Mouse (Mus musculus) hindbrain, embryonic 13.5 days (tissue): ENCODE measurements at regions not wholly inside any gene's neighbourhood (a gene's known extent, or its start where the extent isn't known, plus 50 kb on each side); places are given as distances from the start of the nearest gene placed in this dataset.

Experiments used
- ATAC-seq: fragments of 200-750 bp; cut with Nextera tagmentation; 2 replicates; pipeline ENCODE4 v1.8.0; 2017; ENCODE audit warnings: moderate TSS enrichment; ENCODE audit not compliant: low FRiP score
- H3K27ac ChIP-seq: fragments of 300-500 bp; sonication (generic); 2 replicates; pipeline ENCODE4 v1.5.1; 2015; ENCODE audit warnings: inconsistent platforms, mild to moderate bottlenecking, moderate library complexity
- H3K27me3 ChIP-seq: fragments of 300-500 bp; sonication (generic); 2 replicates; pipeline ENCODE4 v1.6.1; 2015; ENCODE audit warnings: mild to moderate bottlenecking, inconsistent platforms
- H3K36me3 ChIP-seq: fragments of 300-500 bp; sonication (generic); 2 replicates; pipeline ENCODE4 v1.6.1; 2015; ENCODE audit warnings: mild to moderate bottlenecking, inconsistent platforms
- H3K4me1 ChIP-seq: fragments of 300-500 bp; sonication (generic); replicated peaks from 2 replicates; pipeline ENCODE4 v1.6.1; 2015; ENCODE audit warnings: inconsistent platforms
- H3K4me2 ChIP-seq: fragments of 300-500 bp; sonication (generic); 2 replicates; pipeline ENCODE4 v1.6.1; 2015; ENCODE audit warnings: inconsistent platforms, mild to moderate bottlenecking, moderate library complexity
- H3K4me3 ChIP-seq: fragments of 300-500 bp; sonication (generic); 2 replicates; pipeline ENCODE4 v1.5.1; 2015; ENCODE audit warnings: mild to moderate bottlenecking, inconsistent platforms
- H3K9ac ChIP-seq: fragments of 300-500 bp; sonication (generic); 2 replicates; pipeline ENCODE4 v1.6.1; 2015; ENCODE audit warnings: mild to moderate bottlenecking, inconsistent platforms
- H3K9me3 ChIP-seq: fragments of 300-500 bp; sonication (generic); 2 replicates; pipeline ENCODE4 v1.6.1; 2016; ENCODE audit warnings: inconsistent platforms
- WGBS: fragments of 180-500 bp; shearing (Covaris S2); methylation state at CpG from one replicate; pipeline ENCODE4 v1.1.7; 2015; 5-methylcytosine and 5-hydroxymethylcytosine counted together

- 30% methylated on average over 4 of the region's 4 CpGs for WGBS
- Histone ChIP-seq H3K9ac (no peak overlapping the region), H3K4me1 (0 out of 2 replicates have a peak, but pooled peaks cover 9% of the 10 kb centered on the region), H3K36me3 (no peaks in the 10 kb centered on the region), H3K4me3 (no peak overlapping the region), H3K27ac (no peak overlapping the region), H3K9me3 (no peaks in the 10 kb centered on the region), H3K4me2 (no peak overlapping the region), H3K27me3 (no peaks in the 10 kb centered on the region)
- no peak for ATAC-seq
Measured at GRCm38 (mm10) chr11:17324651-17325050, 67.3 kb downstream of the C1d start.

- Histone ChIP-seq H3K36me3 (no peaks in the 10 kb centered on the region), H3K27ac (no peak overlapping the region), H3K9ac (no peak overlapping the region), H3K9me3 (no peaks in the 10 kb centered on the region), H3K4me3 (no peak overlapping the region), H3K27me3 (no peaks in the 10 kb centered on the region), H3K4me2 (no peak overlapping the region), H3K4me1 (0 out of 2 replicates have a peak, but pooled peaks cover 9% of the 10 kb centered on the region)
- no peak for ATAC-seq
- 44% methylated on average over 10 of the region's 10 CpGs for WGBS
Measured at GRCm38 (mm10) chr11:17325731-17326646, 68.6 kb downstream of the C1d start.

- Histone ChIP-seq H3K36me3 (no peaks in the 10 kb centered on the region), H3K27me3 (no peaks in the 10 kb centered on the region), H3K4me1 (0 out of 2 replicates have a peak, but pooled peaks cover 9% of the 10 kb centered on the region), H3K4me3 (no peak overlapping the region), H3K4me2 (no peak overlapping the region), H3K9ac (no peak overlapping the region), H3K9me3 (no peaks in the 10 kb centered on the region), H3K27ac (no peak overlapping the region)
- 50% methylated on average over 4 of the region's 4 CpGs for WGBS
- ATAC-seq: no peak
Measured at GRCm38 (mm10) chr11:17326695-17327094, 69.3 kb downstream of the C1d start.

- Histone ChIP-seq H3K4me1 (peaks cover 17% of the 10 kb centered on the region), H3K9me3 (no peaks in the 10 kb centered on the region), H3K4me2 (no peak overlapping the region), H3K4me3 (no peak overlapping the region), H3K27me3 (no peaks in the 10 kb centered on the region), H3K27ac (no peak overlapping the region), H3K36me3 (no peaks in the 10 kb centered on the region), H3K9ac (no peak overlapping the region)
- 89% methylated on average over 1 of the region's 1 CpGs for WGBS
- ATAC-seq: no peak
Measured at GRCm38 (mm10) chr11:17351476-17351875, 94.1 kb downstream of the C1d start.

GRCm38 (mm10) chr11:17352148-17353130, 95.1 kb downstream of the C1d start:
- Histone ChIP-seq H3K4me3 (no peak overlapping the region), H3K9ac (no peak overlapping the region), H3K4me2 (no peak overlapping the region), H3K27ac (peak overlapping the region; percentile 68), H3K36me3 (no peaks in the 10 kb centered on the region), H3K27me3 (no peaks in the 10 kb centered on the region), H3K9me3 (no peaks in the 10 kb centered on the region), H3K4me1 (peaks cover 17% of the 10 kb centered on the region)
- ATAC-seq: peak; percentile 88
- WGBS: 49% methylated on average over 17 of the region's 17 CpGs

GRCm38 (mm10) chr11:17359698-17360254, 102.4 kb downstream of the C1d start:
- WGBS: 69% methylated on average over 1 of the region's 1 CpGs
- no peak overlapping the region for H3K9ac ChIP-seq
- no peak for ATAC-seq
- H3K4me2 ChIP-seq: no peak overlapping the region
- no peaks in the 10 kb centered on the region for H3K27me3 ChIP-seq
- H3K4me3 ChIP-seq: no peak overlapping the region
- H3K27ac ChIP-seq: no peak overlapping the region
- no peaks in the 10 kb centered on the region for H3K9me3 ChIP-seq
- H3K36me3 ChIP-seq: no peaks in the 10 kb centered on the region
- no peaks in the 10 kb centered on the region for H3K4me1 ChIP-seq

- Histone ChIP-seq H3K9me3 (no peaks in the 10 kb centered on the region), H3K4me2 (no peak overlapping the region), H3K27ac (no peak overlapping the region), H3K9ac (no peak overlapping the region), H3K4me1 (no peaks in the 10 kb centered on the region), H3K4me3 (no peak overlapping the region), H3K36me3 (no peaks in the 10 kb centered on the region), H3K27me3 (no peaks in the 10 kb centered on the region)
- ATAC-seq: no peak
- WGBS: 86% methylated on average over 3 of the region's 3 CpGs
Measured at GRCm38 (mm10) chr11:17377859-17378258, 120.5 kb downstream of the C1d start.

- H3K4me3 ChIP-seq: no peak overlapping the region
- no peak for ATAC-seq
- no peak overlapping the region for H3K4me2 ChIP-seq
- H3K9ac ChIP-seq: no peak overlapping the region
- H3K27ac ChIP-seq: no peak overlapping the region
- H3K27me3 ChIP-seq: no peaks in the 10 kb centered on the region
- H3K4me1 ChIP-seq: no peaks in the 10 kb centered on the region
- no peaks in the 10 kb centered on the region for H3K9me3 ChIP-seq
- 86% methylated on average over 3 of the region's 3 CpGs for WGBS
- no peaks in the 10 kb centered on the region for H3K36me3 ChIP-seq
Measured at GRCm38 (mm10) chr11:17386756-17387155, 129.4 kb downstream of the C1d start.

GRCm38 (mm10) chr11:17393832-17394231, 136.5 kb downstream of the C1d start:
- peak; percentile 80 for ATAC-seq
- no peaks in the 10 kb centered on the region for H3K27me3 ChIP-seq
- H3K27ac ChIP-seq: peak overlapping the region; percentile 80
- H3K4me1 ChIP-seq: peaks cover 20% of the 10 kb centered on the region
- no peak overlapping the region for H3K9ac ChIP-seq
- H3K4me3 ChIP-seq: no peak overlapping the region
- H3K4me2 ChIP-seq: no peak overlapping the region
- 34% methylated on average over 6 of the region's 6 CpGs for WGBS
- H3K9me3 ChIP-seq: no peaks in the 10 kb centered on the region
- no peaks in the 10 kb centered on the region for H3K36me3 ChIP-seq

GRCm38 (mm10) chr11:17414531-17414930, 157.2 kb downstream of the C1d start:
- Histone ChIP-seq H3K4me2 (no peak overlapping the region), H3K27ac (0 out of 2 replicates have a peak overlapping the region, but pooled peaks have one; percentile 8), H3K9ac (no peak overlapping the region), H3K9me3 (no peaks in the 10 kb centered on the region), H3K4me1 (peaks cover 9% of the 10 kb centered on the region), H3K27me3 (no peaks in the 10 kb centered on the region), H3K36me3 (no peaks in the 10 kb centered on the region), H3K4me3 (no peak overlapping the region)
- 0 out of 2 replicates have a peak, but pooled peaks have one; percentile 71 for ATAC-seq
- WGBS: 10% methylated on average over 1 of the region's 1 CpGs

- H3K4me3 ChIP-seq: no peak overlapping the region
- H3K4me2 ChIP-seq: no peak overlapping the region
- H3K4me1 ChIP-seq: peaks cover 9% of the 10 kb centered on the region
- no peaks in the 10 kb centered on the region for H3K27me3 ChIP-seq
- no peak for ATAC-seq
- 32% methylated on average over 1 of the region's 1 CpGs for WGBS
- no peaks in the 10 kb centered on the region for H3K36me3 ChIP-seq
- H3K9me3 ChIP-seq: no peaks in the 10 kb centered on the region
- no peak overlapping the region for H3K9ac ChIP-seq
- peak overlapping the region; percentile 37; the same call in 1 of the 2 replicates for H3K27ac ChIP-seq
Measured at GRCm38 (mm10) chr11:17415144-17415543, 157.8 kb downstream of the C1d start.
